In genomic region chr9:59369220-59369619, GRCm38 (mm10) we compare ENCODE assay signal across 17 mouse cellular contexts.
"Had no signal": no experiment of that assay in that cellular context is flagged by ENCODE, and none has a peak within 500 bp of the region (broad histone marks: within the 10 kb centered on the region; RNA-seq: fewer than 3 reads in every experiment).

No protein-coding gene starts in this region.

- ATAC-seq: midbrain, embryonic 15.5 days had no signal

- H3K4me3 ChIP-seq: kidney, embryonic 15.5 days; left cerebral cortex, adult 2 months; liver, embryonic 13.5 days; midbrain, embryonic 12.5 days; midbrain, embryonic 15.5 days; neural tube, embryonic 13.5 days had no signal

- DNase-seq: kidney, adult 8-10 months; kidney, postnatal 10 days; kidney, postnatal 36 days; layer of hippocampus, postnatal 36 days; liver, embryonic 13.5 days; lung, adult 2 months; lung, postnatal 14 days; right cerebral cortex, postnatal 4 days; thymus, postnatal 14 days; thymus, postnatal 4 days had no signal

- H3K27me3 ChIP-seq: kidney, embryonic 15.5 days; liver, embryonic 13.5 days; midbrain, embryonic 12.5 days; midbrain, embryonic 15.5 days; neural tube, embryonic 13.5 days had no signal

- H3K4me2 ChIP-seq: kidney, embryonic 15.5 days; liver, embryonic 13.5 days; midbrain, embryonic 12.5 days; midbrain, embryonic 15.5 days; neural tube, embryonic 13.5 days had no signal

- H3K9ac ChIP-seq: kidney, embryonic 15.5 days; liver, embryonic 13.5 days; midbrain, embryonic 12.5 days; midbrain, embryonic 15.5 days; neural tube, embryonic 13.5 days had no signal

- H3K9me3 ChIP-seq: kidney, embryonic 15.5 days; midbrain, embryonic 15.5 days had no signal

- H3K4me1 ChIP-seq: kidney, embryonic 15.5 days; liver, embryonic 13.5 days; midbrain, embryonic 12.5 days; midbrain, embryonic 15.5 days; neural tube, embryonic 13.5 days had no signal

- H3K36me3 ChIP-seq: kidney, embryonic 15.5 days; liver, embryonic 13.5 days; midbrain, embryonic 12.5 days; midbrain, embryonic 15.5 days; neural tube, embryonic 13.5 days had no signal

- H3K27ac ChIP-seq: kidney, embryonic 15.5 days; left cerebral cortex, adult 2 months; liver, embryonic 13.5 days; macrophage; midbrain, embryonic 12.5 days; midbrain, embryonic 15.5 days; neural tube, embryonic 13.5 days; stomach, postnatal 0 days had no signal
